Mouse (Mus musculus): ENCODE measurements around the gene Gsg1l.

DNA sequence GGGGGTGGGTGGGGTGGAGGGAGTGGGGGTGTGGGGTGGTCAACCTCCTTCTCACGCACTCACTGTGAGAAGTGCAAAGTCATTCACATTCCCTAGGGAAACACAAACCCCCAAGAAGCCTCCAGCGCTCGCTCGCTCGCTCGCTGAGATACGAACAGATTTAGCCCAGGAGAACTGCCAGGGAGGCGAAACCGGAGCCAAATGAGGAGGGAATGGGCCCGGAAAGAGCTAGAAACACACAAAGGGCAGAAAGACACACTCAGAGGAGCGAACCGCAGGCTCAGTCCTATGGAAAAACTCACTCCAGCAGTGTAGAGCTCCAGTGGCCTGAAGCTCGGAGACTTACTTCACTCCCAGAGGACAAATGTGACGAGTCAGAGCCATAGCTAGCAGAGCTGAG is 15.4 kb downstream of the Gsg1l start:
- TF ChIP-seq CTCF (IDR thresholded peaks at IDR 0.05; ENCODE audit: low read depth, low read length) (no peak), GATA1 (IDR thresholded peaks at IDR 0.05; ENCODE audit: borderline replicate concordance, low read length) (no peak), GATA2 (IDR thresholded peaks at IDR 0.05; ENCODE audit: borderline replicate concordance, low read depth, low read length) (no peak), TAL1 (conservative IDR thresholded peaks at IDR 0.05; ENCODE audit: low read depth, low read length) (no peak)
